Mouse (Mus musculus): Measurements from ENCODE around the gene Aym1.

DNA sequence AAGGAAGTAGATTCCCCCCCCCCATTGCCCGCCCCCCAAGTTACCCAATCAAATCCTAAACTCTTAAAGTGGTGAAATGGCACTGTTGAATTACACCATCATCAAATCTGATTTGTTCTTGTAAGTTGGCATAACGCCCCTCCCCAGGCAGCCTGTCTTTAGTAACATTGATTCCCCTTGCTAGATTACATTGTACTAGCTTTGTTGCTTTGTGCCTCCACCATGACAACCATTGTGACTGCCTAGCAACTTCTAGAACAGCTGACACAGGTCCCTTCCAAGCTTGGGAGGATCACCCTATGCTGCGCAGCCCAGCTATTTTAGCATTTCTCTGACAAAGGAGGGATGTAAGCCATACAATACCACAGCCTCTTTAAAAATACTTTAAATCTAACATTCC, 5.3 kb upstream of the Aym1 start:
- TF ChIP-seq POLR2A (IDR thresholded peaks at IDR 0.05; ENCODE audit: insufficient read depth, low read depth, low read length), result no peak
- TF ChIP-seq CTCF (IDR thresholded peaks at IDR 0.05; ENCODE audit: insufficient read depth, low read depth, low read length), result no peak

Data from olfactory bulb, adult 2 months (tissue).